Mouse (Mus musculus) CH12.LX (cell line): Measurements from ENCODE around the gene Cmah. TPM values are rescaled to one million over a fixed set of nuclear protein-coding genes. Genes with fewer than 3 reads are reported as not detected.
A peak's percentile ranks its signal among the peaks of the same experiment; 100 is the strongest.

Experiments used
- DNase-seq: peaks from one replicate; pipeline ENCODE4 v3.0.0-alpha.2; 2013; ENCODE audit errors: extremely low read depth
- H3K27ac ChIP-seq: 2 replicates; pipeline ENCODE4 v1.5.1; 2012; ENCODE audit warnings: low read depth, mild to moderate bottlenecking, control low read depth, moderate library complexity; ENCODE audit not compliant: insufficient read depth
- H3K27me3 ChIP-seq: replicated peaks from 2 replicates; pipeline ENCODE3; 2012; ENCODE audit warnings: inconsistent platforms
- H3K36me3 ChIP-seq, 2 experiments: replicated peaks in 1 of 2; 2 replicates each; pipeline versions ENCODE3 to v1.6.1; 2012; ENCODE audit warnings: inconsistent platforms in 1 of 2, low read length in 1 of 2, mild to moderate bottlenecking in 1 of 2, mixed read lengths in 1 of 2, moderate library complexity in 1 of 2; ENCODE audit not compliant: control insufficient read depth in 1 of 2, insufficient read depth in 1 of 2
- H3K4me1 ChIP-seq, 2 experiments: 2 replicates each; pipeline ENCODE4 v1.6.1; 2012; ENCODE audit warnings: inconsistent platforms in 1 of 2, moderate library complexity in 1 of 2; ENCODE audit not compliant: insufficient read depth in 2 of 2, control insufficient read depth in 1 of 2
- H3K4me2 ChIP-seq: 2 replicates; pipeline ENCODE4 v1.6.1; 2012; ENCODE audit warnings: low read depth, mild to moderate bottlenecking, control low read depth; ENCODE audit not compliant: poor library complexity, insufficient read depth, severe bottlenecking
- H3K4me3 ChIP-seq, 3 experiments: fragments of 150-350 bp in 1 of 3; sonication (generic) in 1 of 3; replicated peaks in 1 of 3; 2 replicates each; pipeline versions ENCODE3 to v1.5.1; 2011 to 2012; ENCODE audit warnings: low read depth in 2 of 3, low read length in 2 of 3, mild to moderate bottlenecking in 2 of 3, moderate library complexity in 2 of 3, control low read depth in 1 of 3, improper control_type of control experiment in 1 of 3, inconsistent platforms in 1 of 3, mixed read lengths in 1 of 3; ENCODE audit not compliant: poor library complexity in 1 of 3
- H3K79me2 ChIP-seq: replicated peaks from 2 replicates; pipeline ENCODE4 v1.6.1; 2012; ENCODE audit warnings: mild to moderate bottlenecking, moderate library complexity; ENCODE audit not compliant: control insufficient read depth, poor library complexity, insufficient read depth, severe bottlenecking; ENCODE audit errors: extremely low read depth
- H3K9ac ChIP-seq: 2 replicates; pipeline ENCODE4 v1.6.1; 2012; ENCODE audit warnings: low read depth, mild to moderate bottlenecking, control low read depth, moderate library complexity; ENCODE audit not compliant: insufficient read depth
- H3K9me3 ChIP-seq: replicated peaks from 2 replicates; pipeline ENCODE3; 2012; ENCODE audit warnings: low read length, inconsistent platforms, mixed read lengths
- CHD1 ChIP-seq: IDR thresholded peaks from 2 replicates; pipeline ENCODE4 v1.6.1; 2012; ENCODE audit warnings: low read depth, low read length, improper control_type of control experiment, inconsistent platforms
- CHD2 ChIP-seq: IDR thresholded peaks from 2 replicates; pipeline ENCODE4 v1.6.1; 2011; ENCODE audit warnings: low read length, improper control_type of control experiment
- CTCF ChIP-seq, 2 experiments: IDR thresholded peaks in 1 of 2; conservative IDR thresholded peaks in 1 of 2; 2 replicates each; pipeline ENCODE4 v1.5.1; 2011 to 2012; ENCODE audit warnings: low read depth in 2 of 2, low read length in 2 of 2, improper control_type of control experiment in 1 of 2, inconsistent platforms in 1 of 2, mild to moderate bottlenecking in 1 of 2, moderate library complexity in 1 of 2
- E2F4 ChIP-seq: IDR thresholded peaks from 2 replicates; pipeline ENCODE4 v1.6.1; 2011; ENCODE audit warnings: low read depth, low read length, improper control_type of control experiment; ENCODE audit not compliant: insufficient replicate concordance
- MAFK ChIP-seq: IDR thresholded peaks from 2 replicates; pipeline ENCODE4 v1.6.1; 2011; ENCODE audit warnings: low read length, improper control_type of control experiment; ENCODE audit not compliant: insufficient replicate concordance
- NELFE ChIP-seq: IDR thresholded peaks from 2 replicates; pipeline ENCODE4 v1.6.1; 2011; ENCODE audit warnings: low read depth, low read length, improper control_type of control experiment
- PAX5 ChIP-seq: IDR thresholded peaks from 2 replicates; pipeline ENCODE4 v1.6.1; 2012; ENCODE audit warnings: low read length, inconsistent platforms, mixed read lengths
- RCOR1 ChIP-seq: conservative IDR thresholded peaks from 2 replicates; pipeline ENCODE4 v1.6.1; 2012; ENCODE audit warnings: low read depth, mild to moderate bottlenecking, inconsistent platforms, low read length, improper control_type of control experiment
- UBTF ChIP-seq: IDR thresholded peaks from 2 replicates; pipeline ENCODE4 v1.6.1; 2012; ENCODE audit warnings: low read depth, mild to moderate bottlenecking, inconsistent platforms, low read length, improper control_type of control experiment, moderate library complexity
- ZMIZ1 ChIP-seq: IDR thresholded peaks from 2 replicates; pipeline ENCODE4 v1.6.1; 2012; ENCODE audit warnings: low read depth, mild to moderate bottlenecking, inconsistent platforms, low read length, improper control_type of control experiment
- ZNF384 ChIP-seq: IDR thresholded peaks from 2 replicates; pipeline ENCODE4 v1.6.1; 2012; ENCODE audit warnings: low read depth, low read length, improper control_type of control experiment, inconsistent platforms
- dilution Hi-C: fragments of 300-500 bp; cut with MboI; formaldehyde crosslinking; loops from 2 replicates; pipeline ENCODE4 v1.14.3; 2020; ENCODE audit warnings: low sequenced_read_pairs; ENCODE audit not compliant: extremely low pct_unique_long_range_greater_than_20kb, extremely low pct_ligation_motif_present
- in situ Hi-C: fragments of 300-500 bp; cut with MboI; formaldehyde crosslinking; loops from 3 replicates; pipeline ENCODE4 v1.14.3; 2019; ENCODE audit warnings: low sequenced_read_pairs, low pct_ligation_motif_present, low pct_unique_long_range_greater_than_20kb, mixed read lengths
- polyA plus RNA-seq: library from polyadenylated mRNA; unstranded; fragments of >175 nt; gene quantifications from 2 replicates; pipeline ENCODE4 v1.2.1, GENCODE M21; 2012; ENCODE audit warnings: low read depth; ENCODE audit not compliant: insufficient read length
- total RNA-seq, 2 experiments: library from RNA; depleted of rRNA; stranded (reverse); fragments of 300-350 nt in 1 of 2; fragments of >200 nt in 1 of 2; gene quantifications; 2 replicates each; pipeline ENCODE4 v1.2.3; 2012 to 2014

Gene Cmah
- total and polyA plus RNA-seq, 3 experiments, result 5.0 to 17.4 (median 5.5) TPM

DNA sequence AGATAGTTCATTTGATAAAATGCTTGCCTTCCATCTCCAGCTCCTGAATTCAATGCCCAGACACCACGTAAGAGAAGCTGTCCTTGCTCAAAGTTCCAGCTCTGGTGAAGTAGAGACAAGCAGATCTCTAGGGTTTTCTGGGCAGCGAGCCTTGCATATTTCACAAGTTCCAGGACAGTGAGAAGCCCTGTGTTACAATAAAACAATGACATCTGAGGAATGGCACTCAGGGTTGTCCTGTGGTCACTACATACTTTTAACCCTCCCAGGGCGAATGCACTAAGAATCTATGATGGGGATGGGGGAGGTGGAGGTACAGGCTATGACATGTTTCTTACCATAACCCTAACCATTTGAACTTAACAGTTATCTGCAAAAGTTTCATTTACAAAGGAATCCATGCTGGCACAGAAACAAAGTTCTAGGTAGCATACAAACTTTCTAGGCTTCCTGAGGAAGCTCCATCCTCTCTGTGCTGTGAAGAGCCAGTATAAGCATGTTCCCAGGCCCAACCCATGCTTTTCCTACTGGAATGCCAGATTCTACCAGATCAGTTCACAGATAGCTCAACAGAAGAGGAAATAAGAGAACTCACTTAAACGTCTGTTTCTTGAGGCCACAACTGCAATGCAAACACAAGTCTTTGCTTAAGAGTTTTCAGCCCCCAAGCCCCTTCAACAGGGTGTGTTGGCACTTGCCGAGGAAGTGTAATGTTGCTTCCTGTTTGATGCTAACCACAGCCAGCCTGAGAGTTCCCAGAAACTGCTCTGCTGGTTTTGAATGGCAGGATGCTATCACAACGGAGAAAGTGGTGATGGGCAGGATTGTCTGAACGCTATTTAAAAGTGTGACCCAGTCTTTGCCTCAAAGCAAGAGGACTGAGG, 48.4 kb downstream of the Cmah start:
- H3K4me3 ChIP-seq, result no peak overlapping the region
- H3K27ac ChIP-seq, result no peak overlapping the region
- no peaks in the 10 kb centered on the region for H3K9me3 ChIP-seq
- H3K9ac ChIP-seq, result no peak overlapping the region
- TF ChIP-seq CTCF (conservative IDR thresholded peaks at IDR 0.05 in 1 of 2, IDR thresholded peaks at IDR 0.05 in 1 of 2; ENCODE audit: low read depth in 2 of 2, low read length in 2 of 2) (no peak), PAX5 (no peak)
- H3K27me3 ChIP-seq, result no peaks in the 10 kb centered on the region
- dilution Hi-C loops, result no loop called here
- DNase-seq, result no peak
- H3K79me2 ChIP-seq, result no peaks in the 10 kb centered on the region
- peaks cover 0 to 11% of the 10 kb centered on the region in 2 experiments; a peak in 3 of 4 replicates for H3K4me1 ChIP-seq
- in situ Hi-C loops, result no loop called here
- H3K4me2 ChIP-seq, result no peak overlapping the region
- no peaks in the 10 kb centered on the region for H3K36me3 ChIP-seq

DNA sequence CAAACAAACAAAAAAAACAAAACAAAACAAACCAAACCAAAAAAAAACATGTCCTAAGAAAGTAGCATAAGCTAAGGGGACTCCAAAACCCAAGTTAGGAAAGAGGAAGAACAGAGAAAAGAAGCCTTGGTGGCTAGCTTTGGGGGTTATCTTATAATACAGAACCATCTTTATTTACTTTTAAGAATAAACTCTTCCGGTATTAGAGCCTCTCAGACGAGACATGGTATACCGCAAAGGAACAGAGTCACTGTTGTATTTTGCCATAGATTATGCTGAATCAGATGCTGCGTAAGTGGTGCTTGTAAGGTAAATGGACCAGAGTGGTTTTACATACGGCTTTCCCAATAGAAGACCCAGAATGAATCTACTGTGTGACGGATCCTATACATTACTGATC, 53.5 kb downstream of the Cmah start:
- Histone ChIP-seq H3K9me3 (no peaks in the 10 kb centered on the region), H3K4me2 (no peak overlapping the region), H3K27me3 (no peaks in the 10 kb centered on the region), H3K27ac (no peak overlapping the region), H3K9ac (no peak overlapping the region), H3K36me3 (no peaks in the 10 kb centered on the region), H3K4me1 (peaks cover 0 to 8% of the 10 kb centered on the region in 2 experiments; a peak in 1 of 4 replicates), H3K4me3 (no peak overlapping the region), H3K79me2 (no peaks in the 10 kb centered on the region)
- in situ Hi-C loops, result no loop called here
- dilution Hi-C loops, result no loop called here
- no peak for DNase-seq
- no peak for TF ChIP-seq ZMIZ1
- TF ChIP-seq ZNF384, result peak; percentile 27; the same call in 1 of the 2 replicates

DNA sequence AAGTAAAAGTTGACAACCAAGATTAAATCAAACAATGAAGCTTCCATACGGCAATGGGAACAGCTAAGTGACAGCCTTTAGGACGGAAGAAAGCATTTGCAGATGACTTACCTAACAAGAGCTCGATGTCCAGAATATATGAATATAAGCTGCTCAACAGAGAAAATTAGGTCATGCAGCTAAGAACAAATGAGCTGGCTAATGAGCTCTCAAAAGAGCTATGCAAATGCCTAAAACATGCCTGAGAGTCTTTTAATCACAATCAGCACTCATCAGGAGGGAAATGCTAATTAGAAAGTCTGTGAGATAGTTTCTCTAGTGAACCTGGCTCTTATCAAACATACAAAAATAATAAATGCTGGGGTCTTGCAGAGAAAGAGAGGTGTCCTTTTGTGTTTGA, 56.7 kb downstream of the Cmah start:
- Histone ChIP-seq H3K27me3 (no peaks in the 10 kb centered on the region), H3K9ac (no peak overlapping the region), H3K4me2 (no peak overlapping the region), H3K9me3 (no peaks in the 10 kb centered on the region), H3K79me2 (no peaks in the 10 kb centered on the region), H3K36me3 (no peaks in the 10 kb centered on the region), H3K27ac (no peak overlapping the region), H3K4me1 (peaks cover 0 to 23% of the 10 kb centered on the region in 2 experiments; a peak in 2 of 4 replicates), H3K4me3 (no peak overlapping the region)
- in situ Hi-C loops, result no loop called here
- dilution Hi-C loops, result no loop called here
- no peak for DNase-seq
- TF ChIP-seq UBTF, result no peak
- TF ChIP-seq CHD2, result no peak
- TF ChIP-seq MAFK, result no peak
- TF ChIP-seq CHD1, result no peak
- no peak for TF ChIP-seq E2F4
- TF ChIP-seq NELFE, result no peak
- no peak for TF ChIP-seq RCOR1
- TF ChIP-seq, all 38 proteins: peak for 0
